Mouse (Mus musculus) myocyte (in vitro differentiated cells): ENCODE data around the gene Hist1h2af.

Experiments used
- MAX ChIP-seq: IDR thresholded peaks from one replicate; pipeline ENCODE4 v1.6.1; 2011; ENCODE audit warnings: low read depth, mild to moderate bottlenecking, control low read depth
- POLR2A ChIP-seq: IDR thresholded peaks from one replicate; pipeline ENCODE4 v1.6.1; 2011; ENCODE audit warnings: low read depth, mild to moderate bottlenecking, control low read depth, moderate library complexity; ENCODE audit not compliant: insufficient read length
- POLR2AphosphoS2 ChIP-seq: IDR thresholded peaks from one replicate; pipeline ENCODE4 v1.6.1; 2011; ENCODE audit warnings: low read depth, control low read depth; ENCODE audit not compliant: insufficient read length
- REST ChIP-seq: IDR thresholded peaks from one replicate; pipeline ENCODE4 v1.6.1; 2011; ENCODE audit warnings: mild to moderate bottlenecking, control low read depth, moderate library complexity; ENCODE audit not compliant: insufficient read depth, insufficient read length
- SRF ChIP-seq: IDR thresholded peaks from one replicate; pipeline ENCODE4 v1.6.1; 2011; ENCODE audit warnings: low read depth; ENCODE audit not compliant: control insufficient read depth, insufficient read length
- TCF12 ChIP-seq: IDR thresholded peaks from one replicate; pipeline ENCODE4 v1.6.1; 2011; ENCODE audit warnings: mild to moderate bottlenecking, control low read depth; ENCODE audit not compliant: poor library complexity, insufficient read depth, severe bottlenecking
- USF1 ChIP-seq: IDR thresholded peaks from one replicate; pipeline ENCODE4 v1.6.1; 2011; ENCODE audit warnings: low read depth, mild to moderate bottlenecking, control low read depth, moderate library complexity

DNA sequence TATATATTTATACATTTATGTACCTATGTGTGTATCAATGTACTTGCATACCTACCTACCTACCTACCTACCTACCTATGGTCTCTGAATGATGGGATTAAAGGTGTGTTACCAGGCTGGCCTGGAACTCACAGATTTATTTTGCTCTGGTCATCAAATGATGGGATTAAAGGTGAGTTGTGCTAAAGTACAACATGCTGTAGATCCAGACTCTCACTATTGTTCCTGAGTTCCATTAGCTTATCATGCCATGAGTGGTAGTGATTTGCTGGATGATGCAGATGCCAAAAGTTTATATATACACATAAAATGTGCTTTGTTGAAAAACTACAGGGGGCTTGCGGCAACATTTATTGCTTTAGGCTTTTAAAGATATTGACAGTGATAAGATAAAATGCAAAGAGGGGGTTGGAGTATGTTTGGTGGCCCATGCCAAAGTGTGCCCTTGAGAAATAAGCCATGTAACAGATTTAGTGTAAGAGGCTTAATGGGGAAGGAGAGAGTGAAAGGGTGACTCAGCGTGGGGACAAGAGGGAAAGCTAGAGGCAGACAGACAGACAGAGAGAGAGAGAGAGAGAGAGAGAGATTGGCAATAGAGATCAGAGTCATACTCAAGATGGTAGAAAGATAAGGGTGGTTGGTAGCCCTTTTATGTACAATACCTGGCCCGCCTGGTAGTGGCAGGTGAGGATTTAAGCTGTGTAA lies 3.5 kb downstream of the Hist1h2af start:
- no peak for TF ChIP-seq POLR2A
- TF ChIP-seq SRF = no peak
- TF ChIP-seq TCF12 = no peak
- no peak for TF ChIP-seq POLR2AphosphoS2
- TF ChIP-seq USF1 = no peak
- TF ChIP-seq REST = no peak
- TF ChIP-seq MAX = no peak
